Mouse (Mus musculus): ENCODE data around the gene Ifngr2. TPM values are rescaled to one million over a fixed set of nuclear protein-coding genes. Genes with fewer than 3 reads are reported as not detected.

Ifngr2 gene
- polyA plus RNA-seq, 1 experiment from 2014 or later: 32.7 TPM

DNA sequence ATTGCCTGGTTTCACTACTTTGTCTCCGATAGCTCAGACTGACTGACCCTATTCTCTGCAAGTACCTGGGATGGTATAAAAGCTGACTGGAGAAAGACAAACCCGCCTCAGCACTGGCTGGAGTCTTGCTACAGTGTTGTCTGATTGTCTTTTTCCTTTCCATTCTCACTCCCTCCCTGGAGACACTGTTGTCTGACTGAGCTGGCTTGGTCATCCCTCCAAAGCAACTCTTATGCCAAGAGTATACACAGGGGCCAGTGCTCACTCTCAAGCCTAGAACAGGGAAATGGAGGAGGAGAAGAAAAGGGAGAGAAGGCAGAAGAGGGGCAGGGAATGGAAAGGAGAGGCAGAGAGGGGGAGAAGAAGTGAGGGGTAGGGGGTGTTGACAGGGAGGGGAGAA lies 14.4 kb upstream of the Ifngr2 start:
- 22% methylated on average over 2 of the region's 2 CpGs for WGBS
- no peaks in the 10 kb centered on the region for H3K4me1 ChIP-seq (ENCODE audit: control insufficient read depth, insufficient read depth, low read length)
- DNase-seq (ENCODE audit: low spot score): no peak
- H3K4me2 ChIP-seq (ENCODE audit: low read depth, severe bottlenecking): no peak overlapping the region
- no peak overlapping the region for H3K9ac ChIP-seq (ENCODE audit: low read length)
- no peaks in the 10 kb centered on the region for H3K9me3 ChIP-seq (ENCODE audit: control insufficient read depth, low read length)
- H3K27me3 ChIP-seq (ENCODE audit: control insufficient read depth, insufficient read depth, low read length): no peaks in the 10 kb centered on the region
- ATAC-seq (ENCODE audit: insufficient number of reproducible peaks, low FRiP score, low TSS enrichment, low read depth): no peak
- no peaks in the 10 kb centered on the region for H3K36me3 ChIP-seq (ENCODE audit: control insufficient read depth, insufficient read depth, low read length)
- no peak overlapping the region for H3K27ac ChIP-seq (replicated peaks; ENCODE audit: low read depth, low read length)
- H3K4me3 ChIP-seq (ENCODE audit: low read depth, low read length): no peak overlapping the region

DNA sequence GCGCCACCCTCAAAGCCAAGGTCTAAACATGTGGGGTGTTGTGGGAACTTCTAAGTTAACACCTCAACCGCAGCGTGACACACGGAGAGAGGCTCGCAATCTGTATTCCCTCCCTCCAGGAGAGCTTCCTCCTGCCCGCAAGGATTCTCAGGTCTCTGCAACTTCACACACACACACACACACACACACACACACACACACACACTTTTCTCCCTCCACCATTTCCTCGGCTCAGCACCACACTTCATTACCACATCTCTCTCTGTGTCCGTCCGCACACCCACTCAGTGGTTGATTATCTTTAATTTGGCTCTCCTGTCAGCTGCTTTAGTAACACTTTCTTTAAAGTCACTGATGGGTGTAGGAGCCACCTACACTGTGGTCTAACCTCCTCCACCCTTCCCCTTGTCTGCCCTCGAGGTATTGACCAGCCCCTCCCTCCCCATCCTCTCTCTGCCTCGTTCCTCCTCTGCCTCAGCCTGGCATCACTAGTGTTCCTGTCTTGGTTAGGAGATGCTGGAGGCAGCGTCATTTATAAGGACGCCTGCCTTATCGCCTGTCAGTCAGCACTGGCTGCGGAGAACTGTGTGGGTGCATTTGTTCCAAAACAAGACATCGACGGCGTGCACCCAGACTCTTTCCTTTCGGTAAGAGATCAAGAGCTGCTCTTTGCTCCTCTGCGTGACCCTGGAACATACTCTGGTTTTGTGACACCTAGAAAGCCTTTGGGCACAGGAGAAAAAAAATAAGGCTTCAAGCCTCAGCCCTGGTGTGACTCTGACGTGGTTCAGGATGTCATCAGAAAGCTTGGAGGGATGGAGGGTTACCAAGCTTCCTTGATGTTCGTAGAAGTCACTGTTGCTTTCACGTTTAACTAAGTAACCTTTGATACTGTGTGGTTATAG lies 13.5 kb upstream of the Ifngr2 start:
- Histone ChIP-seq H3K27ac (replicated peaks; ENCODE audit: low read depth, low read length) (no peak overlapping the region), H3K36me3 (ENCODE audit: control insufficient read depth, insufficient read depth, low read length) (no peaks in the 10 kb centered on the region), H3K4me2 (ENCODE audit: low read depth, severe bottlenecking) (no peak overlapping the region), H3K9me3 (ENCODE audit: control insufficient read depth, low read length) (no peaks in the 10 kb centered on the region), H3K9ac (ENCODE audit: low read length) (no peak overlapping the region), H3K27me3 (ENCODE audit: control insufficient read depth, insufficient read depth, low read length) (no peaks in the 10 kb centered on the region), H3K4me3 (ENCODE audit: low read depth, low read length) (no peak overlapping the region), H3K4me1 (ENCODE audit: control insufficient read depth, insufficient read depth, low read length) (no peaks in the 10 kb centered on the region)
- DNase-seq (ENCODE audit: low spot score) (no peak), ATAC-seq (ENCODE audit: insufficient number of reproducible peaks, low FRiP score, low TSS enrichment, low read depth) (no peak)
- 57% methylated on average over 23 of the region's 23 CpGs for WGBS

DNA sequence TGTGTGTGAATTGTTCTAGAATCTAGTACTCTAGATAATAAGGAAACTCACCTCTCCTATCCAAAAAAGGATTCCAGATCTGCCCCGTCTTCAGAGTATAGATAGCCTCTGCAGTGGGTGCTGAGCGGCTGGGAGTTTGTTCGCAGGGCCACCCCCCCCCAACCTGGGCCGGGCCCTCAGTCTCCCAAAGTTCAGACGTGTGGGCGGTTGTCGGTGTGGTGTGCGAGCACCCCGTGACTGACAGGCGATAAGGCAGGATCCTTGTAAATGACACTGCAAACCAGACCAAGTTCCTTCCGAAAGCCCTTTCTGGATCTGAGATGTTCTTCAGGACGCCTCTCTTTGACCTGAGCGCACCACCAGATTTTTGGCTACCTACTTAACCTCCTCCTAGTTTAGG lies 12.4 kb upstream of the Ifngr2 start:
- Histone ChIP-seq H3K4me2 (ENCODE audit: low read depth, severe bottlenecking) (no peak overlapping the region), H3K4me3 (ENCODE audit: low read depth, low read length) (no peak overlapping the region), H3K4me1 (ENCODE audit: control insufficient read depth, insufficient read depth, low read length) (no peaks in the 10 kb centered on the region), H3K27ac (replicated peaks; ENCODE audit: low read depth, low read length) (no peak overlapping the region), H3K36me3 (ENCODE audit: control insufficient read depth, insufficient read depth, low read length) (no peaks in the 10 kb centered on the region), H3K9me3 (ENCODE audit: control insufficient read depth, low read length) (no peaks in the 10 kb centered on the region), H3K9ac (ENCODE audit: low read length) (no peak overlapping the region), H3K27me3 (ENCODE audit: control insufficient read depth, insufficient read depth, low read length) (no peaks in the 10 kb centered on the region)
- WGBS: 53% methylated on average over 13 of the region's 13 CpGs
- no peak for ATAC-seq (ENCODE audit: insufficient number of reproducible peaks, low FRiP score, low TSS enrichment, low read depth)
- peak; percentile 92 for DNase-seq (ENCODE audit: low spot score)

DNA sequence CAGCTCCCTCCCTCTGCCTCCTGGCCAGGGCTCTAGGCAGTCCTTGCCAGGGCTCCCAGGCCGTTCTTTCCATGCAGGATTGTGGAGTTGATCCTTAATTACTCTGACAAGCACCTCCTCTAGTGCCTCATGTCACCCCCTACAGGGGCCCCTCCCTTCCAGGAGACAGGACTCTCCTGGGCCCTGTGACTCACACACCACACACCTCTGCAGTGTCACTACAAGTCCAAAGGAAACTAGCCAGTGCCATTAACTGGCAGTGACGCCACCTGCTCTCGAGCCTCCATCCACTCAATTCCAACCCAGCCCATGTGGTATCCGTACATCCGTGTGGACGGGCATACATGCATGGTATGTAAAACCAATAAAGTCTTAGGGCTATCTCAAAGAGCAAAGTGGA lies 12.0 kb upstream of the Ifngr2 start:
- no peak overlapping the region for H3K4me3 ChIP-seq (ENCODE audit: low read depth, low read length)
- no peaks in the 10 kb centered on the region for H3K36me3 ChIP-seq (ENCODE audit: control insufficient read depth, insufficient read depth, low read length)
- no peaks in the 10 kb centered on the region for H3K27me3 ChIP-seq (ENCODE audit: control insufficient read depth, insufficient read depth, low read length)
- no peak overlapping the region for H3K4me2 ChIP-seq (ENCODE audit: low read depth, severe bottlenecking)
- no peak for ATAC-seq (ENCODE audit: insufficient number of reproducible peaks, low FRiP score, low TSS enrichment, low read depth)
- no peaks in the 10 kb centered on the region for H3K9me3 ChIP-seq (ENCODE audit: control insufficient read depth, low read length)
- no peaks in the 10 kb centered on the region for H3K4me1 ChIP-seq (ENCODE audit: control insufficient read depth, insufficient read depth, low read length)
- no peak overlapping the region for H3K9ac ChIP-seq (ENCODE audit: low read length)
- WGBS: 77% methylated on average over 6 of the region's 6 CpGs
- H3K27ac ChIP-seq (replicated peaks; ENCODE audit: low read depth, low read length): no peak overlapping the region
- DNase-seq (ENCODE audit: low spot score): no peak

DNA sequence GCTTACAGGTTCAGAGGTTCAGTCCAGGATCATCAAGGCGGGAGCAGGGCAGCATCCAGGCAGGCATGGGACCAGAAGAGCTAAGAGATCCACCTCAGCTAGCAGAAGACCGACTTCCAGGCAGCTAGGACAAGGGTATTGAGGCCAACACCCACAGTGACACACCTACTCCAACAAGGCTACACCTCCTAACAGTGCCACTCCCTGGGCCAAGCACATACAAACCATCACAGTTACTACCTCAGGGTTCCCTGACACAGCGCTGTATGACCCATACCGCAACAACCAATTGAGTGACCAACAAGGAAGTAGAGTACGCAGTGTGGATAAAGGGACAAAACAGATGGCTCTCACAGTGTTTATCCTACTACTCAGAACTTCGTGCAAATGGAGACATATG lies 10.5 kb upstream of the Ifngr2 start:
- 95% methylated on average over 6 of the region's 6 CpGs for WGBS
- Histone ChIP-seq H3K4me3 (ENCODE audit: low read depth, low read length) (no peak overlapping the region), H3K27ac (replicated peaks; ENCODE audit: low read depth, low read length) (no peak overlapping the region), H3K9ac (ENCODE audit: low read length) (no peak overlapping the region), H3K9me3 (ENCODE audit: control insufficient read depth, low read length) (no peaks in the 10 kb centered on the region), H3K36me3 (ENCODE audit: control insufficient read depth, insufficient read depth, low read length) (no peaks in the 10 kb centered on the region), H3K4me2 (ENCODE audit: low read depth, severe bottlenecking) (no peak overlapping the region), H3K4me1 (ENCODE audit: control insufficient read depth, insufficient read depth, low read length) (no peaks in the 10 kb centered on the region), H3K27me3 (ENCODE audit: control insufficient read depth, insufficient read depth, low read length) (no peaks in the 10 kb centered on the region)
- no peak for DNase-seq (ENCODE audit: low spot score)
- no peak for ATAC-seq (ENCODE audit: insufficient number of reproducible peaks, low FRiP score, low TSS enrichment, low read depth)

DNA sequence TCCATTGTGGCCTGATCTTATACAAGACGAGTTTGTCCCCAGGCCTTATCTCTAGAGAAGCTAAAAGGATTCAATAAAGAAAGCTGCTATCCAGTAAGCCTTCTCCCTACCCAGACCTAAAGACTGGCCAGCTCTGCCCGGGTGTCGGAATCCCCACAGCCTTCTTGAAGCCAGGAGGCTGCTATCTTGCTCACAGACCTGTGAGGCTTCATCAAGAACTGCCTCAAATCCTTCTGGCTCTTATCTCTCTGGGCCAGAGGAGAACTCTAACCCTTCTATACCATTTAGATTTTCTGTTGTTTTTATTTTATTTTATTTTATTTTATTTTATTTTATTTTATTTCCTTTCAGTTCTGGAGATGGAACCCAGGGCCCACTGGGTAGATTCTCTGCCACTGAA lies 9.8 kb upstream of the Ifngr2 start:
- WGBS: 79% methylated on average over 3 of the region's 3 CpGs
- no peaks in the 10 kb centered on the region for H3K9me3 ChIP-seq (ENCODE audit: control insufficient read depth, low read length)

DNA sequence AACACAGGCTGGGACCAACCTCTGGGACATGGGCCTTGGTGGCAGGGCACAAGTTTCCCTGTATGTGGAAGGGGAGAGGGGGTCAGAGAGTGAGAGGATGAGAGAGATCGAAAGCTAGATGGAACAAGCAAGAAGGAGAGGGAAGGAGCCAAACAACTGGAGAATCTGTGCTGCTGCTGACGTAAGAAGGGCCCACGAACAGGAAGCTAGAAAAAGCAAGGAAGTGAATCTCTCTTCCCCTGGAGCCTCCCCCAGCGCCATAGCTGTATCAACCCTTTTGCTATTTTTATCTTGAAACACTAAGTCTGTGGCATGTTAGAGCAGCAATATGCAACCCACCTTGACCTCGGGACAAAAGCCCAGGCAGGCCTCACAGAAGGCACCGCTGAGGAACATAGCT lies 8.8 kb upstream of the Ifngr2 start:
- Histone ChIP-seq H3K9me3 (ENCODE audit: control insufficient read depth, low read length) (no peaks in the 10 kb centered on the region), H3K27ac (replicated peaks; ENCODE audit: low read depth, low read length) (no peak overlapping the region), H3K36me3 (ENCODE audit: control insufficient read depth, insufficient read depth, low read length) (no peaks in the 10 kb centered on the region), H3K4me3 (ENCODE audit: low read depth, low read length) (no peak overlapping the region), H3K4me2 (ENCODE audit: low read depth, severe bottlenecking) (no peak overlapping the region), H3K27me3 (ENCODE audit: control insufficient read depth, insufficient read depth, low read length) (no peaks in the 10 kb centered on the region), H3K4me1 (ENCODE audit: control insufficient read depth, insufficient read depth, low read length) (no peaks in the 10 kb centered on the region), H3K9ac (ENCODE audit: low read length) (no peak overlapping the region)
- DNase-seq (ENCODE audit: low spot score) (no peak), ATAC-seq (ENCODE audit: insufficient number of reproducible peaks, low FRiP score, low TSS enrichment, low read depth) (no peak)
- WGBS: 85% methylated on average over 6 of the region's 6 CpGs

More for the DNA sequence above, 9.8 kb upstream of the Ifngr2 start:
- Histone ChIP-seq H3K27ac (replicated peaks; ENCODE audit: low read depth, low read length) (no peak overlapping the region), H3K27me3 (ENCODE audit: control insufficient read depth, insufficient read depth, low read length) (no peaks in the 10 kb centered on the region), H3K9ac (ENCODE audit: low read length) (no peak overlapping the region), H3K4me3 (ENCODE audit: low read depth, low read length) (no peak overlapping the region), H3K4me1 (ENCODE audit: control insufficient read depth, insufficient read depth, low read length) (no peaks in the 10 kb centered on the region), H3K36me3 (ENCODE audit: control insufficient read depth, insufficient read depth, low read length) (no peaks in the 10 kb centered on the region), H3K4me2 (ENCODE audit: low read depth, severe bottlenecking) (no peak overlapping the region)
- no peak for ATAC-seq (ENCODE audit: insufficient number of reproducible peaks, low FRiP score, low TSS enrichment, low read depth)
- no peak for DNase-seq (ENCODE audit: low spot score)

DNA sequence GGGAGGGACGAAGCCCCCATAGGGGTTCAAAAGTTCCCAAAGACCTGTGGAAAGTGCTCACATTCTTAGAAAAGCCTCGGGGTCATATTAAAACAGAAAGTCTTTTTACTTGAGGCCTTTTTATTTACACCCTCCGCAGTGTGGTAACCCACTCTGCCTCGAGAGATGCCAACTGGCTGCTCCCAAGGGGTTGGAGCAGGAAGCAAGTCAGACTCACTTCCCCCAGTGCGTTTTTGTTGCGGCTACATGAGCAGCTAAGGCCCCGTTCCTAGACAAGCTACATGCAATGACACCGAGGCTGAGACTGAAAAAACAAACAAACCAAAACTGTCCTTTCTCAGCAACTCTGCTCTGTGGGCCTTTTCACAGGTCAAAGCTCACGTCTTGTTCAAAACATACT lies 8.4 kb upstream of the Ifngr2 start:
- Histone ChIP-seq H3K36me3 (ENCODE audit: control insufficient read depth, insufficient read depth, low read length) (no peaks in the 10 kb centered on the region), H3K4me2 (ENCODE audit: low read depth, severe bottlenecking) (no peak overlapping the region), H3K4me1 (ENCODE audit: control insufficient read depth, insufficient read depth, low read length) (no peaks in the 10 kb centered on the region), H3K27me3 (ENCODE audit: control insufficient read depth, insufficient read depth, low read length) (no peaks in the 10 kb centered on the region), H3K4me3 (ENCODE audit: low read depth, low read length) (no peak overlapping the region), H3K9me3 (ENCODE audit: control insufficient read depth, low read length) (no peaks in the 10 kb centered on the region), H3K27ac (replicated peaks; ENCODE audit: low read depth, low read length) (no peak overlapping the region), H3K9ac (ENCODE audit: low read length) (no peak overlapping the region)
- DNase-seq (ENCODE audit: low spot score): no peak
- WGBS: 65% methylated on average over 9 of the region's 9 CpGs
- no peak for ATAC-seq (ENCODE audit: insufficient number of reproducible peaks, low FRiP score, low TSS enrichment, low read depth)
